Mouse (Mus musculus) kidney, adult 2 months (tissue): ENCODE data around the gene Prpf8. TPM values are rescaled to one million over a fixed set of nuclear protein-coding genes. Genes with fewer than 3 reads are reported as not detected.

Experiments
- DNase-seq: peaks from one replicate; pipeline ENCODE4 v3.0.0; 2021
- H3K27ac ChIP-seq: fragments of 200-500 bp; 2 replicates; pipeline ENCODE4 v1.5.1; 2012; ENCODE audit warnings: low read depth, low read length, control low read depth, inconsistent platforms; ENCODE audit not compliant: insufficient read depth
- H3K27me3 ChIP-seq: fragments of 200-500 bp; replicated peaks from 2 replicates; pipeline ENCODE4 v1.6.1; 2012; ENCODE audit warnings: mild to moderate bottlenecking, moderate library complexity, low read length, inconsistent platforms; ENCODE audit not compliant: control insufficient read depth, insufficient read depth
- H3K36me3 ChIP-seq: fragments of 200-500 bp; 2 replicates; pipeline ENCODE4 v1.6.1; 2012; ENCODE audit warnings: mild to moderate bottlenecking, moderate library complexity, low read length, inconsistent platforms; ENCODE audit not compliant: control insufficient read depth, insufficient read depth
- H3K4me1 ChIP-seq: fragments of 200-500 bp; 2 replicates; pipeline ENCODE4 v1.6.1; 2011; ENCODE audit warnings: low read length; ENCODE audit not compliant: control insufficient read depth, insufficient read depth
- H3K4me3 ChIP-seq: fragments of 200-500 bp; 2 replicates; pipeline ENCODE4 v1.5.1; 2011; ENCODE audit warnings: mild to moderate bottlenecking, low read depth, low read length, control low read depth; ENCODE audit not compliant: insufficient read depth
- CTCF ChIP-seq: fragments of 200-500 bp; conservative IDR thresholded peaks from 2 replicates; pipeline ENCODE4 v1.5.1; 2011; ENCODE audit warnings: low read depth, mild to moderate bottlenecking, control low read depth, low read length, moderate library complexity, mixed read lengths; ENCODE audit not compliant: insufficient read depth, insufficient read length
- POLR2A ChIP-seq: fragments of 200-500 bp; IDR thresholded peaks from one replicate; pipeline ENCODE4 v1.6.1; 2011; ENCODE audit warnings: low read depth, low read length, control low read depth
- WGBS: fragments of 180-500 bp; shearing (Covaris S2); methylation state at CpG from one replicate; pipeline ENCODE4 v1.1.7; 2018; 5-methylcytosine and 5-hydroxymethylcytosine counted together
- polyA plus RNA-seq: library from polyadenylated mRNA; depleted of rRNA; stranded (reverse); fragments of >200 nt; gene quantifications from 2 replicates; pipeline ENCODE4 v1.2.3, GENCODE M21; 2012

Prpf8 gene
- polyA plus RNA-seq, 1 experiment: 88.0 TPM

DNA sequence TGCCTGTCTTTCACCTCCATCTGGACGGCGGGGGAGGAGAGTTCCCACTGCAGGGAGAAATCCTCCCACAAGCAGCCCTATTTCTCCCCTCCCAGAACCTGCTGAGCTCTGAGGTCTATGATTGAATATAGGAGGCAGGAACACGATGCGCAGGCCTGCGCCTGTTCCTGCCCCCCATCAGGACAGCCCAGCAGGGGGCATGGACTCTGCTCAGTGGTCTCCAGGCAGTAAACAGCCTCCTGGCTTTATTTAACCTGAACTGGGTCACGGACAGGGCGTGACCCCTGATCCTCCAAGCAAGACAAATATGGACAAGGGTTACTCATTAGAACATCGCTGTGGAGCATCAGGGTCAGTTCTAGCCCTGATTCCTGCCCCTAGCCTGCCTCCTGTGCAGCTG lies 42.9 kb upstream of the Prpf8 start:
- H3K27me3 ChIP-seq: no peaks in the 10 kb centered on the region
- TF ChIP-seq CTCF: 0 out of 2 replicates have a peak, but pooled peaks have one; percentile 14
- TF ChIP-seq POLR2A: no peak
- peaks cover 29% of the 10 kb centered on the region for H3K4me1 ChIP-seq
- peak; percentile 95 for DNase-seq
- H3K36me3 ChIP-seq: peaks cover 7% of the 10 kb centered on the region
- no peak overlapping the region for H3K4me3 ChIP-seq
- WGBS: 57% methylated on average over 8 of the region's 8 CpGs
- peak overlapping the region; percentile 58 for H3K27ac ChIP-seq

GRCm38 (mm10) chr11:75448575-75448974 lies 38.0 kb upstream of the Prpf8 start:
- WGBS: 79% methylated on average over 3 of the region's 3 CpGs
- no peaks in the 10 kb centered on the region for H3K27me3 ChIP-seq
- H3K4me3 ChIP-seq: no peak overlapping the region
- H3K4me1 ChIP-seq: peaks cover 12% of the 10 kb centered on the region
- H3K36me3 ChIP-seq: peaks cover 7% of the 10 kb centered on the region
- no peak overlapping the region for H3K27ac ChIP-seq
- no peak for TF ChIP-seq CTCF
- no peak for TF ChIP-seq POLR2A
- no peak for DNase-seq

- TF ChIP-seq POLR2A (no peak), CTCF (no peak)
- 68% methylated on average over 7 of the region's 7 CpGs for WGBS
- peaks cover 6% of the 10 kb centered on the region for H3K4me1 ChIP-seq
- H3K27me3 ChIP-seq: no peaks in the 10 kb centered on the region
- H3K4me3 ChIP-seq: no peak overlapping the region
- no peak overlapping the region for H3K27ac ChIP-seq
- peaks cover 7% of the 10 kb centered on the region for H3K36me3 ChIP-seq
- DNase-seq: no peak
Observed at GRCm38 (mm10) chr11:75449695-75450094, 36.9 kb upstream of the Prpf8 start.

DNA sequence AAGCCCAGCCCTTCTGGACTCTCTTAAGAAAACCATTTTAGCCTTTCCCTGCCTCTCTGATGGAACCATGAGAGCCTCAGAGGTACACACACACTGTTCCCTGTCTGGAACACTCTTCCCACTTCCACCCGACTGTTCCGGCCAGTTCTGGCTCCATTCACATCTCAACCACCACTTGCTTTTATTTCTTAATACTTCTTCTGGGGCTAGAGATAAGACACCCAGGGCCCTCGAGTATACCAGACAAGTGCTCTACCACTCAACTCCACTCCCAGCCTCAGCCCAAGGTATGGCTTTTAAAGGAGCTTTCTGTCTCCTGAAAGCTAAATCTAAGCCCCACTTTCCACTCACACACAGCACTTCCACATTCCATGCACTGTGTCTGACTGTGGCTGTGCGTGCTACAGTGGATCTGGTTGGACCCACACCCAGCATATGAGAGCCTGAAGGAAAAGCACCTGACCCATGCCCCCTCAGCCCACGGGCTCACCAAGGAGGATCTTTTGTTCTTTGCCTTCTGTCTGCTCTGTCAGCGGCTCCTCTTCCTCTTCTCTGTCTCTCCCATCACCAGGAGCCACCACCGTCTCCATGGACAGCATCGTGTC lies 36.2 kb upstream of the Prpf8 start:
- Histone ChIP-seq H3K27ac (no peak overlapping the region), H3K4me3 (no peak overlapping the region), H3K36me3 (peaks cover 4% of the 10 kb centered on the region), H3K4me1 (peaks cover 13% of the 10 kb centered on the region), H3K27me3 (no peaks in the 10 kb centered on the region)
- WGBS: 79% methylated on average over 8 of the region's 8 CpGs
- DNase-seq: no peak
- no peak for TF ChIP-seq POLR2A
- no peak for TF ChIP-seq CTCF

- no peak for DNase-seq
- Histone ChIP-seq H3K4me3 (no peak overlapping the region), H3K27me3 (no peaks in the 10 kb centered on the region), H3K36me3 (no peaks in the 10 kb centered on the region; the same call in none of the 2 replicates), H3K4me1 (peaks cover 14% of the 10 kb centered on the region), H3K27ac (no peak overlapping the region)
- WGBS: 88% methylated on average over 15 of the region's 15 CpGs
- TF ChIP-seq CTCF: no peak
- no peak for TF ChIP-seq POLR2A
Observed at GRCm38 (mm10) chr11:75450936-75451335, 35.7 kb upstream of the Prpf8 start.

GRCm38 (mm10) chr11:75452081-75452480 lies 34.5 kb upstream of the Prpf8 start:
- no peak overlapping the region for H3K27ac ChIP-seq
- no peak for TF ChIP-seq CTCF
- TF ChIP-seq POLR2A: no peak
- H3K36me3 ChIP-seq: no peaks in the 10 kb centered on the region; the same call in none of the 2 replicates
- DNase-seq: no peak
- no peaks in the 10 kb centered on the region for H3K27me3 ChIP-seq
- H3K4me3 ChIP-seq: no peak overlapping the region
- peaks cover 14% of the 10 kb centered on the region for H3K4me1 ChIP-seq
- 88% methylated on average over 8 of the region's 8 CpGs for WGBS

GRCm38 (mm10) chr11:75452812-75453557 lies 33.6 kb upstream of the Prpf8 start:
- Histone ChIP-seq H3K36me3 (no peaks in the 10 kb centered on the region; the same call in none of the 2 replicates), H3K27me3 (no peaks in the 10 kb centered on the region), H3K4me3 (0 out of 2 replicates have a peak overlapping the region, but pooled peaks have one; percentile 75), H3K27ac (no peak overlapping the region), H3K4me1 (peaks cover 14% of the 10 kb centered on the region)
- DNase-seq: no peak
- no peak for TF ChIP-seq POLR2A
- no peak for TF ChIP-seq CTCF
- 91% methylated on average over 31 of the region's 31 CpGs for WGBS
